ENCODE assay signal across 11 mouse cellular contexts in the genomic region with DNA sequence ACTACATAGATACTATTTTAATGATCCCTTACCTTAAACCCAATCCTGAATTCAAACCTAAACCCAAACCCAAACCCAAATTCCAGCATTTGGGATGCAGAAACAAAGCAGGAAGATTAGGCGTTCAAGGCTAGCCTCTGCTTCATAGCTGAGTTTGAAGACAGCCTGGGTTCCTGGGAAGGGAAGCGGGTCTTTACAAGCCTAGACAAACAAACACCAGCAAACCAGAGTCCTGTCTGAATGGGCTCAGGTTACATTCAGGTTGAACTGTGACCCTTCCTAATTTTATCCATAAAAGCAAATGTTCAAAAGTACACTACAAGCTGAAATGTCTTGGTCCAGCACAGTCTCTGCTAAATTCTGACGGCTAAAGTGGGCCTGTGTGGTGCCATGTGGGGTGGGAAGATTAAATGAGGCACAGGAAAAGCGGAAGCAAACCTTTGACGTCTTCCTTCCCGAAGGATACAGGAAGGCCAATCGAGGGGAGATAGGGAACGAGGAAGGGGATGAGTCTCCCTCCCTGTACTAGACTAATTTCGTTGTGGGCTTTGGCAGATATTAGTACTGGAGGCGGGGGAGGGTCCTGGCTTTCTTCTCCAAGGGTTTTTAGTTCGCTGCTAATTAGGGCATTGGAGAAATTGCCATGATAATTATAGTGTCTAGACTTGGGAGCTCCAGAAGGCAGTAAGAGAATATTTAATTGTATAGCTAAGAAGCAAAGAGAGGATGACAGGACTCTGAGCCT. TPM values are rescaled to one million over a fixed set of nuclear protein-coding genes. Genes with fewer than 3 reads are reported as not detected.
A peak's percentile ranks its signal among the peaks of the same experiment; 100 is the strongest.
DNase-seq lines count a peak whose midpoint lies in the region; ATAC-seq and TF ChIP-seq lines count a peak whose summit lies in the region.
"Had no signal": no experiment of that assay in that cellular context is flagged by ENCODE, and none has a peak within 500 bp of the region (broad histone marks: within the 10 kb centered on the region; RNA-seq: fewer than 3 reads in every experiment).

No protein-coding gene starts in this region.

- no peaks in the 10 kb centered on the region for H3K36me3 ChIP-seq in intestine, embryonic 14.5 days (ENCODE audit: control insufficient read depth, insufficient read depth, low read length)
- no peaks in the 10 kb centered on the region for H3K36me3 ChIP-seq in intestine, embryonic 16.5 days (ENCODE audit: control insufficient read depth, insufficient read depth, low read length)
- no peaks in the 10 kb centered on the region for H3K36me3 ChIP-seq in ES-Bruce4 (ENCODE audit: control insufficient read depth, insufficient read depth, low read length, poor library complexity, severe bottlenecking)
- no peaks in the 10 kb centered on the region for H3K36me3 ChIP-seq in embryonic facial prominence, embryonic 10.5 days (replicated peaks)
- no peaks in the 10 kb centered on the region for H3K36me3 ChIP-seq in limb, embryonic 11.5 days (ENCODE audit: control insufficient read depth, insufficient read depth, low read length)
- no peaks in the 10 kb centered on the region for H3K36me3 ChIP-seq in thymus, adult 2 months (ENCODE audit: control insufficient read depth, insufficient read depth, low read length)
- H3K36me3 ChIP-seq: heart, embryonic 15.5 days had no signal

- 52% methylated on average over 11 of the region's 11 CpGs for WGBS in intestine, embryonic 14.5 days
- WGBS in intestine, embryonic 16.5 days, result 60% methylated on average over 11 of the region's 11 CpGs
- 27% methylated on average over 11 of the region's 11 CpGs for WGBS in embryonic facial prominence, embryonic 10.5 days
- 46% methylated on average over 11 of the region's 11 CpGs for WGBS in limb, embryonic 11.5 days
- WGBS in thymus, adult 2 months, result 88% methylated on average over 11 of the region's 11 CpGs

- H3K9me3 ChIP-seq in intestine, embryonic 14.5 days (ENCODE audit: control insufficient read depth, low read length), result no peaks in the 10 kb centered on the region
- no peaks in the 10 kb centered on the region for H3K9me3 ChIP-seq in intestine, embryonic 16.5 days (ENCODE audit: control insufficient read depth, low read length)
- H3K9me3 ChIP-seq in ES-Bruce4 (replicated peaks; ENCODE audit: control insufficient read depth, insufficient read depth, low read length, poor library complexity, severe bottlenecking), result no peaks in the 10 kb centered on the region
- H3K9me3 ChIP-seq in embryonic facial prominence, embryonic 10.5 days, result no peaks in the 10 kb centered on the region
- H3K9me3 ChIP-seq in limb, embryonic 11.5 days (ENCODE audit: control insufficient read depth, low read length), result no peaks in the 10 kb centered on the region
- H3K9me3 ChIP-seq: heart, embryonic 15.5 days had no signal

- H3K4me1 ChIP-seq in intestine, embryonic 14.5 days (replicated peaks; ENCODE audit: control insufficient read depth, insufficient read depth, low read length), result peaks cover 14% of the 10 kb centered on the region
- H3K4me1 ChIP-seq in intestine, embryonic 16.5 days (ENCODE audit: control insufficient read depth, insufficient read depth, low read length), result peaks cover 7% of the 10 kb centered on the region; the same call in 1 of the 2 replicates
- no peaks in the 10 kb centered on the region for H3K4me1 ChIP-seq in ES-Bruce4 (ENCODE audit: control insufficient read depth, insufficient read depth, low read length)
- H3K4me1 ChIP-seq in embryonic facial prominence, embryonic 10.5 days, result peaks cover 37% of the 10 kb centered on the region
- peaks cover 13% of the 10 kb centered on the region for H3K4me1 ChIP-seq in limb, embryonic 11.5 days (ENCODE audit: control insufficient read depth, insufficient read depth, low read length)
- 0 out of 2 replicates have a peak, but pooled peaks cover 3% of the 10 kb centered on the region for H3K4me1 ChIP-seq in thymus, adult 2 months (replicated peaks; ENCODE audit: control insufficient read depth, insufficient read depth, low read length)
- H3K4me1 ChIP-seq: heart, embryonic 15.5 days had no signal

- no peak overlapping the region for H3K27ac ChIP-seq in intestine, embryonic 14.5 days (ENCODE audit: low read depth)
- no peak overlapping the region for H3K27ac ChIP-seq in intestine, embryonic 16.5 days (ENCODE audit: low read length)
- H3K27ac ChIP-seq in ES-Bruce4 (ENCODE audit: insufficient read depth, low read length), result peak overlapping the region; percentile 88
- peak overlapping the region; percentile 81 for H3K27ac ChIP-seq in embryonic facial prominence, embryonic 10.5 days (replicated peaks)
- 0 out of 2 replicates have a peak overlapping the region, but pooled peaks have one; percentile 56 for H3K27ac ChIP-seq in limb, embryonic 11.5 days (replicated peaks; ENCODE audit: low read depth, low read length)
- no peak overlapping the region for H3K27ac ChIP-seq in thymus, adult 2 months (ENCODE audit: control insufficient read depth, insufficient read depth, low read length)
- H3K27ac ChIP-seq: heart, embryonic 15.5 days had no signal

- no peaks in the 10 kb centered on the region for H3K27me3 ChIP-seq in intestine, embryonic 14.5 days (replicated peaks; ENCODE audit: control insufficient read depth, insufficient read depth, low read length)
- H3K27me3 ChIP-seq in intestine, embryonic 16.5 days (replicated peaks; ENCODE audit: control insufficient read depth, insufficient read depth, low read length), result no peaks in the 10 kb centered on the region
- H3K27me3 ChIP-seq in ES-Bruce4 (ENCODE audit: control insufficient read depth, insufficient read depth, low read length, poor library complexity, severe bottlenecking), result no peaks in the 10 kb centered on the region
- no peaks in the 10 kb centered on the region for H3K27me3 ChIP-seq in embryonic facial prominence, embryonic 10.5 days (replicated peaks; ENCODE audit: low read depth, poor library complexity, severe bottlenecking)
- no peaks in the 10 kb centered on the region for H3K27me3 ChIP-seq in limb, embryonic 11.5 days (ENCODE audit: control insufficient read depth, insufficient read depth, low read length)
- H3K27me3 ChIP-seq in thymus, adult 2 months (ENCODE audit: control insufficient read depth, insufficient read depth, low read length), result no peaks in the 10 kb centered on the region
- H3K27me3 ChIP-seq: heart, embryonic 15.5 days had no signal

- no peak overlapping the region for H3K4me3 ChIP-seq in intestine, embryonic 14.5 days (ENCODE audit: low read depth, low read length)
- H3K4me3 ChIP-seq in intestine, embryonic 16.5 days (ENCODE audit: low read length), result no peak overlapping the region
- H3K4me3 ChIP-seq in ES-Bruce4 (ENCODE audit: low read depth, low read length), result no peak overlapping the region
- H3K4me3 ChIP-seq in embryonic facial prominence, embryonic 10.5 days, result no peak overlapping the region
- H3K4me3 ChIP-seq in limb, embryonic 11.5 days (ENCODE audit: low read depth, low read length), result no peak overlapping the region
- no peak overlapping the region for H3K4me3 ChIP-seq in thymus, adult 2 months (ENCODE audit: control insufficient read depth, insufficient read depth, low read length)
- H3K4me3 ChIP-seq: heart, embryonic 15.5 days had no signal

- no peak for TF ChIP-seq CTCF in ES-Bruce4 (IDR thresholded peaks at IDR 0.05; ENCODE audit: low read depth, low read length)
- no peak for TF ChIP-seq CTCF in thymus, adult 2 months (IDR thresholded peaks at IDR 0.05; ENCODE audit: borderline replicate concordance, control insufficient read depth, extremely low read depth, insufficient read depth, low read length, poor library complexity)

- TF ChIP-seq POLR2A in ES-Bruce4 (IDR thresholded peaks at IDR 0.05; ENCODE audit: insufficient read depth, low read length), result no peak
- TF ChIP-seq POLR2A in thymus, adult 2 months (IDR thresholded peaks at IDR 0.05; ENCODE audit: control insufficient read depth, extremely low read depth, insufficient read depth, low read length, poor library complexity), result no peak

- H3K4me2 ChIP-seq in intestine, embryonic 14.5 days (ENCODE audit: low read length), result no peak overlapping the region
- no peak overlapping the region for H3K4me2 ChIP-seq in intestine, embryonic 16.5 days (ENCODE audit: low read depth, low read length)
- H3K4me2 ChIP-seq in limb, embryonic 11.5 days (ENCODE audit: low read depth, severe bottlenecking), result no peak overlapping the region
- H3K4me2 ChIP-seq: heart, embryonic 15.5 days had no signal

- ATAC-seq in intestine, embryonic 14.5 days (replicated peaks; ENCODE audit: low FRiP score, low TSS enrichment, low read depth), result no peak
- ATAC-seq in intestine, embryonic 16.5 days, result no peak
- no peak for ATAC-seq in limb, embryonic 11.5 days (ENCODE audit: insufficient number of reproducible peaks, low FRiP score, low TSS enrichment, low read depth)
- no peak for ATAC-seq in erythroblast, adult 5-6 weeks (replicated peaks; ENCODE audit: low FRiP score, poor library complexity, severe bottlenecking)

- H3K9ac ChIP-seq in intestine, embryonic 14.5 days (ENCODE audit: low read length), result no peak overlapping the region
- no peak overlapping the region for H3K9ac ChIP-seq in intestine, embryonic 16.5 days (ENCODE audit: low read depth, low read length)
- no peak overlapping the region; the same call in 1 of the 2 replicates for H3K9ac ChIP-seq in ES-Bruce4 (ENCODE audit: low read depth, poor library complexity, severe bottlenecking)
- no peak overlapping the region for H3K9ac ChIP-seq in limb, embryonic 11.5 days (ENCODE audit: low read length)
- H3K9ac ChIP-seq: heart, embryonic 15.5 days had no signal

- no peak for TF ChIP-seq EP300 in ES-Bruce4 (IDR thresholded peaks at IDR 0.05; ENCODE audit: insufficient read depth, low read depth, low read length)

- DNase-seq in intestine, embryonic 14.5 days (ENCODE audit: low spot score), result peak; percentile 46
- DNase-seq in embryonic facial prominence, embryonic 10.5 days (ENCODE audit: low spot score), result peak; percentile 49
- DNase-seq in limb, embryonic 11.5 days (ENCODE audit: low spot score), result no peak
- no peak for DNase-seq in gastrocnemius, adult 18-20 months (ENCODE audit: low spot score)
- no peak for DNase-seq in thymus, adult 2 months
- DNase-seq: layer of hippocampus, adult 9-11 months; spleen, adult 18-20 months had no signal

RNA-seq across cellular contexts. Expression of a gene that starts 16.5 kb away (rescaled TPM):
- polyA plus RNA-seq in intestine, embryonic 14.5 days (2014; fragmentation: Nextera tagmentation; extraction: Ambion mirVana), result 33.9 and 38.8 TPM in 2 replicates
- polyA plus RNA-seq in intestine, embryonic 16.5 days (2015; fragmentation: Nextera tagmentation; extraction: Ambion mirVana), result 21.0 and 25.2 TPM in 2 replicates
- 42.6 and 44.8 TPM in 2 replicates for polyA plus RNA-seq in ES-Bruce4 (2011; ENCODE audit: insufficient read depth, insufficient read length, low read depth, missing spikeins)
- 53.4 and 56.2 TPM in 2 replicates for polyA plus RNA-seq in embryonic facial prominence, embryonic 10.5 days (2016; fragmentation: Nextera tagmentation; extraction: Ambion mirVana)
- polyA plus RNA-seq in limb, embryonic 11.5 days (2014; fragmentation: Nextera tagmentation; extraction: Ambion mirVana), result 44.1 and 47.7 TPM in 2 replicates
- 4.0 and 5.2 TPM in 2 replicates for total RNA-seq in erythroblast, adult 5-6 weeks (2015; ENCODE audit: low replicate concordance)
- total RNA-seq in erythroblast, adult 5-6 weeks (2017; ENCODE audit: low replicate concordance), result 2.6 and 4.4 TPM in 2 replicates
- 10 to 100 TPM in 1 of 2 experiments, 1 to 10 TPM in 1; 8.1 to 11.4 TPM for total RNA-seq in gastrocnemius, adult 18-20 months (2021)
- 11.3 and 12.4 TPM in 2 replicates for polyA plus RNA-seq in thymus, adult 2 months (2012; rRNA removed)

Comparison
In these comparisons a context has a peak if more than half of its experiments do, and no peak if none do; other contexts are left out.
1. DNase-seq: peak in intestine, embryonic 14.5 days (single experiment) and embryonic facial prominence, embryonic 10.5 days (single experiment); none in limb, embryonic 11.5 days (single experiment), gastrocnemius, adult 18-20 months (single experiment) and thymus, adult 2 months (single experiment).
2. H3K27ac ChIP-seq: peak in ES-Bruce4 (single experiment), embryonic facial prominence, embryonic 10.5 days (single experiment) and limb, embryonic 11.5 days (single experiment); none in intestine, embryonic 14.5 days (single experiment), intestine, embryonic 16.5 days (single experiment) and thymus, adult 2 months (single experiment).